Mouse (Mus musculus) lung, postnatal 0 days (tissue): ENCODE measurements around the gene Nin.

Source experiments
- CTCF ChIP-seq: IDR thresholded peaks from 2 replicates; pipeline ENCODE4 v1.5.1; 2016; ENCODE audit warnings: antibody characterized with exemption, mild to moderate bottlenecking
- EP300 ChIP-seq: IDR thresholded peaks from 2 replicates; pipeline ENCODE4 v1.6.1; 2016; ENCODE audit warnings: antibody characterized with exemption, mild to moderate bottlenecking, control low read depth

GRCm38 (mm10) chr12:70139871-70140270, 26.4 kb upstream of the Nin start:
- TF ChIP-seq EP300 (no peak), CTCF (no peak)
